Mouse (Mus musculus) forebrain, embryonic 12.5 days (tissue): ENCODE data around the gene Zc3h7b. TPM values are rescaled to one million over a fixed set of nuclear protein-coding genes. Genes with fewer than 3 reads are reported as not detected.
A peak's percentile ranks its signal among the peaks of the same experiment; 100 is the strongest.
"Not testable (repeated sequence)": the region's sequence is repeated elsewhere in the genome, so short reads cannot be mapped to it uniquely, and the experiment has no call there.

Source experiments
- ATAC-seq: fragments of 200-750 bp; cut with Nextera tagmentation; 2 replicates; pipeline ENCODE4 v1.8.0; 2017; ENCODE audit warnings: moderate TSS enrichment; ENCODE audit not compliant: low FRiP score
- H3K27ac ChIP-seq: fragments of 300-500 bp; sonication (generic); 2 replicates; pipeline ENCODE4 v1.5.1; 2016; ENCODE audit warnings: mild to moderate bottlenecking
- H3K27me3 ChIP-seq: fragments of 300-500 bp; sonication (generic); 2 replicates; pipeline ENCODE4 v1.6.1; 2016; ENCODE audit warnings: mild to moderate bottlenecking
- H3K36me3 ChIP-seq: fragments of 300-500 bp; sonication (generic); replicated peaks from 2 replicates; pipeline ENCODE4 v1.6.1; 2016; ENCODE audit warnings: mild to moderate bottlenecking
- H3K4me1 ChIP-seq: fragments of 300-500 bp; sonication (generic); 2 replicates; pipeline ENCODE4 v1.6.1; 2016
- H3K4me2 ChIP-seq: fragments of 300-500 bp; sonication (generic); 2 replicates; pipeline ENCODE4 v1.6.1; 2016; ENCODE audit warnings: mild to moderate bottlenecking, moderate library complexity
- H3K4me3 ChIP-seq: fragments of 300-500 bp; sonication (generic); replicated peaks from 2 replicates; pipeline ENCODE4 v1.5.1; 2016; ENCODE audit warnings: mild to moderate bottlenecking
- H3K9ac ChIP-seq: fragments of 300-500 bp; sonication (generic); 2 replicates; pipeline ENCODE4 v1.6.1; 2016; ENCODE audit warnings: mild to moderate bottlenecking
- H3K9me3 ChIP-seq: fragments of 300-500 bp; sonication (generic); 2 replicates; pipeline ENCODE4 v1.6.1; 2016
- WGBS: fragments of 180-500 bp; shearing (Covaris S2); methylation state at CpG from one replicate; pipeline ENCODE4 v1.1.7; 2016; 5-methylcytosine and 5-hydroxymethylcytosine counted together
- polyA plus RNA-seq: library from polyadenylated mRNA; unstranded; fragments of >200 nt; fragmentation: Nextera tagmentation; extraction: Ambion mirVana; gene quantifications from 2 replicates; pipeline ENCODE4 v1.2.1, GENCODE M21; 2016

Gene Zc3h7b
- 45.8 and 51.3 TPM in 2 replicates for polyA plus RNA-seq

DNA sequence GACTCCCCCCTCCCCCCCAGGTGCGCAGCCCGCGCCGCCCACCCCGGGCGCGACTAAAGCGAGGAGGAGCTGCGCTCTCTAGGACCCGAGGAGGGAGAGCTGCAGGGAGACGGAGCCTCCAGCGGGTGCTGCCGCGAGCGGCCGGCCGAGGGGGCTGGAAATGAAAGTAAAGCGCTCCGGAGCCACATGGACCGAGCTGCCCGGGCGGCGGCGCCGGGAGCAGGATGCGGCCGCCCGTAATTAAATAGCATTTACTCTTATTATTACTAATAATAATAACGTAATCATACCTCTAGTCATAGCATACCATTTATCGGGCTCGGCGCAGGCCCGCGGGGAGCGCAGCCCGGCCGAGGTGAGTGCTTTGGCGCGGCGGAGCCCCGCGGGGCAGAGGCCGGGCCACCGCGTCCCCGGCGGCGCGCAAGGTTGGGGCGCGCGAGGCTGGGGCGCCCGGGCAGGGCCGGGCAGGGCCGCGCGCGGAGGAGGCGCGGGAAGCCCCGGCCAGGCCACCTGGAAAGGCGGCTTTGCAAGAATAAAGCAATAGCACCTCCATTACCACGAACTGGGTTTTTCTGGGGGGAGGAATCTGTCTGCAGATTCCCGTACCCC, at the start of gene Zc3h7b, which contains the start of gene Rangap1:
Gene Zc3h7b, plus strand, starts transcription at position 66 of the 609 bp plus-strand sequence.
Gene Rangap1, minus strand, starts transcription at position 539 of the 609 bp plus-strand sequence.
- no peaks in the 10 kb centered on the region for H3K36me3 ChIP-seq
- peak within 1 kb of the TSS; percentile 95 for H3K9ac ChIP-seq
- H3K4me1 ChIP-seq = peaks cover 22% of the 10 kb centered on the region
- no peaks in the 10 kb centered on the region for H3K9me3 ChIP-seq
- peak within 1 kb of the TSS; percentile 92 for H3K27ac ChIP-seq
- under 1% methylated on average over 58 of the region's 65 CpGs for whole genome bisulfite sequencing
- peak; percentile 81 for ATAC-seq
- peak within 1 kb of the TSS; percentile 79 for H3K4me2 ChIP-seq
- H3K27me3 ChIP-seq = no peaks in the 10 kb centered on the region
- H3K4me3 ChIP-seq = peak within 1 kb of the TSS; percentile 77

DNA sequence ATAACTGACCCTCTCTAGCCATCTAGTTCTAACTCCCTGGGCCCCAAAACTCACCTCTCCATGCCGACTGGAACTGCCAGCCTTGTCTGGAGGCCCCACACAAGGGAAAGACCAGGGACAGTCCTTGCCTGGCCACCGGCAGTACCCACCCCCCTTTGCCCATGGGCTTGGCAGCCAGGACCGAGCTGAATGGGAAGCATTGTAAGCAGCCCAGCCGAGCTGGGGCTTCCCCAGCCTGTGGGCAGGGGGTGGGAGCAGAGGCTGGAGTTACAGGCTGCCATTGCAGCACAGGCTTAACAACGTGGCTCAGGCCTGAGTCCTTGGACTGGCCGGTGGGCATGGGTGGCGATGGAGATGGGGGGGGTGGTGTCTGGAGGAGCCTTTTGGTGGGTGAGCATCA, 47.7 kb upstream of the Zc3h7b start, which contains the start of gene Chadl:
Gene Chadl, minus strand, starts transcription at position 113 of the 400 bp plus-strand sequence.
- no peak within 1 kb of the TSS for H3K27ac ChIP-seq
- no peak within 1 kb of the TSS for H3K4me2 ChIP-seq
- no peak for ATAC-seq
- 55% methylated on average over 7 of the region's 7 CpGs for WGBS
- H3K4me3 ChIP-seq = no peak within 1 kb of the TSS
- no peak within 1 kb of the TSS for H3K9ac ChIP-seq
- peaks cover 2% of the 10 kb centered on the region; the same call in 1 of the 2 replicates for H3K36me3 ChIP-seq
- H3K9me3 ChIP-seq = no peaks in the 10 kb centered on the region
- peaks cover 49% of the 10 kb centered on the region for H3K27me3 ChIP-seq
- H3K4me1 ChIP-seq = peaks cover 21% of the 10 kb centered on the region

DNA sequence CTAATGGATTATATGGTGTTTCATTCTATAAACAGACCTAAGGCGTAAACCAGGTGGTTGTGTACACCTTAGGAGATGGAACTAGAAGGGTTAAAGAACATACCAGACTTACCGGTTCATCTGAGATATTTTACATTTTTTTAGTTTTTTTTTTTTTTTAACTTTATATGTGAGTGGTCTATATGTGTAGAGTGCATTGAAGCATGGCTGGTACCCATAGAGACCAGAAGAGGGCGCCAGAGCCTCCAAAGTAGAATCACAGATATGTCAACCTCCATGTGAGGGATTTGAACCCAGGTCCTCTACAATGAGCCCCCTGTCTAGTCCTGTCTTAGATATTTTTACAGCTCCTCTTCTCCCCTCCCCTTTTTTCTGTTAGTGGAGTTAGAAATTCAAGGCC, 47.0 kb upstream of the Zc3h7b start:
- H3K27ac ChIP-seq = no peak overlapping the region
- WGBS = 48% methylated on average over 3 of the region's 3 CpGs
- H3K9ac ChIP-seq = no peak overlapping the region
- no peaks in the 10 kb centered on the region for H3K9me3 ChIP-seq
- peaks cover 7% of the 10 kb centered on the region for H3K36me3 ChIP-seq
- H3K4me1 ChIP-seq = peaks cover 18% of the 10 kb centered on the region
- no peak overlapping the region for H3K4me2 ChIP-seq
- H3K4me3 ChIP-seq = no peak overlapping the region
- H3K27me3 ChIP-seq = peaks cover 42% of the 10 kb centered on the region
- ATAC-seq = no peak

- Histone ChIP-seq H3K27me3 (peaks cover 35% of the 10 kb centered on the region), H3K36me3 (peaks cover 14% of the 10 kb centered on the region), H3K4me3 (no peak overlapping the region), H3K4me1 (peaks cover 14% of the 10 kb centered on the region), H3K9me3 (no peaks in the 10 kb centered on the region), H3K9ac (no peak overlapping the region), H3K4me2 (no peak overlapping the region), H3K27ac (no peak overlapping the region)
- WGBS = 81% methylated on average over 2 of the region's 2 CpGs
- no peak for ATAC-seq
Observed at GRCm38 (mm10) chr15:81698532-81698931, 46.3 kb upstream of the Zc3h7b start.

- H3K36me3 ChIP-seq = peaks cover 30% of the 10 kb centered on the region
- H3K27ac ChIP-seq = no peak overlapping the region
- WGBS = 74% methylated on average over 2 of the region's 2 CpGs
Observed at GRCm38 (mm10) chr15:81700161-81700560, 44.7 kb upstream of the Zc3h7b start.

GRCm38 (mm10) chr15:81700601-81701000, 44.3 kb upstream of the Zc3h7b start:
- Histone ChIP-seq H3K9ac (no peak overlapping the region), H3K4me1 (no peaks in the 10 kb centered on the region), H3K4me2 (no peak overlapping the region), H3K27me3 (peaks cover 15% of the 10 kb centered on the region), H3K27ac (no peak overlapping the region), H3K4me3 (no peak overlapping the region), H3K36me3 (peaks cover 35% of the 10 kb centered on the region), H3K9me3 (no peaks in the 10 kb centered on the region)
- ATAC-seq = no peak
- 87% methylated on average over 8 of the region's 8 CpGs for WGBS

More at GRCm38 (mm10) chr15:81700161-81700560, 44.7 kb upstream of the Zc3h7b start:
- H3K9me3 ChIP-seq = no peaks in the 10 kb centered on the region
- no peak for ATAC-seq
- no peaks in the 10 kb centered on the region for H3K4me1 ChIP-seq
- peaks cover 19% of the 10 kb centered on the region for H3K27me3 ChIP-seq
- H3K9ac ChIP-seq = no peak overlapping the region
- no peak overlapping the region for H3K4me2 ChIP-seq
- no peak overlapping the region for H3K4me3 ChIP-seq

DNA sequence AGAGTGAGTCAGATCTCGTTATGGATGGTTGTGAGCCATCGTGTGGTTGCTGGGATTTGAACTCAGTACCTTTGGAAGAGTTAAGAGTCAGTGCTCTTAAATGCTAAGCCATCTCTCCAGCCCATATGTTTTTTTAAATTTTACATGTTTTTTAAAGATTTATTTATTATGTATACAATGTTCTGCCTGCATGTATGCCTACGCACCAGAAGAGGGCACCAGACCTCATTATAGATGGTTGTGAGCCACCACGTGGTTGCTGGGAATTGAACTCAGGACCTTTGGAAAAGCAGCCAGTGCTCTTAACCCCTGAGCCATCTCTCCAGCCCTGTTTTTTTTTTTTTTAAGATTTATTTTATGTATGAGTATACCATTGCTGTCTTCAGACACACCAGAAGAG, 43.5 kb upstream of the Zc3h7b start:
- H3K9ac ChIP-seq, H3K27ac ChIP-seq, H3K9me3 ChIP-seq, ATAC-seq, H3K4me3 ChIP-seq, H3K4me1 ChIP-seq, H3K4me2 ChIP-seq, H3K27me3 ChIP-seq: not testable (repeated sequence)
- WGBS = 77% methylated on average over 4 of the region's 4 CpGs
- H3K36me3 ChIP-seq = peaks cover 42% of the 10 kb centered on the region

- Histone ChIP-seq H3K4me2 (no peak overlapping the region), H3K4me3 (no peak overlapping the region), H3K36me3 (peaks cover 51% of the 10 kb centered on the region), H3K4me1 (no peaks in the 10 kb centered on the region), H3K9ac (no peak overlapping the region), H3K9me3 (no peaks in the 10 kb centered on the region), H3K27me3 (no peaks in the 10 kb centered on the region), H3K27ac (0 out of 2 replicates have a peak overlapping the region, but pooled peaks have one; percentile 21)
- WGBS = 88% methylated on average over 13 of the region's 13 CpGs
- no peak for ATAC-seq
Observed at GRCm38 (mm10) chr15:81702306-81703093, 42.4 kb upstream of the Zc3h7b start.

DNA sequence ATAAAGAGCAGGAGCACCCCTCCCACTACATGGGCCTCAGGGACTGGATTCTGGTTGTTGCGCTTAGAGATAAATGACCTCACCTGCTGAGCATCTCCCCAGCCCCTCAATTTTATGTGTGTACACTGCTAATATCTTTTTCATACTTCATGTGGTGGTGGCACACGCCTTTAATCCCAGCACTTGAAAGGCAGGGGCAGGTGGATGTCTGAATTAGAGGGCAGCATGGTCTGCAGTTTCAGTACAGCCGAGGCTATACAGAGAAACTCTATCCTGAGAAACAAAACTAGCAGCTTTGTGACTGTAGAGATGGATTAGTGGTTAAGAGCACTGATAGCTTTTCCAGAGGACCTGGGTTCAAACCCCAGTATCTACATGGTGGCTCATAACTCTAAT, 41.8 kb upstream of the Zc3h7b start:
- 91% methylated on average over 3 of the region's 3 CpGs for WGBS
- Histone ChIP-seq H3K4me2 (no peak overlapping the region), H3K9me3 (no peaks in the 10 kb centered on the region), H3K9ac (no peak overlapping the region), H3K27me3 (no peaks in the 10 kb centered on the region), H3K4me3 (no peak overlapping the region), H3K27ac (0 out of 2 replicates have a peak overlapping the region, but pooled peaks have one; percentile 21), H3K4me1 (no peaks in the 10 kb centered on the region), H3K36me3 (peaks cover 57% of the 10 kb centered on the region)
- ATAC-seq = no peak

- Histone ChIP-seq H3K4me3 (no peak overlapping the region), H3K4me1 (no peaks in the 10 kb centered on the region), H3K27me3 (no peaks in the 10 kb centered on the region), H3K27ac (no peak overlapping the region), H3K9ac (no peak overlapping the region), H3K4me2 (no peak overlapping the region), H3K9me3 (no peaks in the 10 kb centered on the region), H3K36me3 (peaks cover 94% of the 10 kb centered on the region)
- ATAC-seq = no peak
- WGBS = 90% methylated on average over 11 of the region's 11 CpGs
Observed at GRCm38 (mm10) chr15:81708991-81709390, 35.9 kb upstream of the Zc3h7b start.

- Histone ChIP-seq H3K9me3 (no peaks in the 10 kb centered on the region), H3K4me2 (no peak overlapping the region), H3K36me3 (peaks cover 89% of the 10 kb centered on the region), H3K27me3 (no peaks in the 10 kb centered on the region), H3K4me1 (no peaks in the 10 kb centered on the region), H3K4me3 (no peak overlapping the region), H3K9ac (no peak overlapping the region), H3K27ac (no peak overlapping the region)
- ATAC-seq = no peak
- WGBS = 97% methylated on average over 1 of the region's 1 CpGs
Observed at GRCm38 (mm10) chr15:81709686-81710085, 35.2 kb upstream of the Zc3h7b start.

DNA sequence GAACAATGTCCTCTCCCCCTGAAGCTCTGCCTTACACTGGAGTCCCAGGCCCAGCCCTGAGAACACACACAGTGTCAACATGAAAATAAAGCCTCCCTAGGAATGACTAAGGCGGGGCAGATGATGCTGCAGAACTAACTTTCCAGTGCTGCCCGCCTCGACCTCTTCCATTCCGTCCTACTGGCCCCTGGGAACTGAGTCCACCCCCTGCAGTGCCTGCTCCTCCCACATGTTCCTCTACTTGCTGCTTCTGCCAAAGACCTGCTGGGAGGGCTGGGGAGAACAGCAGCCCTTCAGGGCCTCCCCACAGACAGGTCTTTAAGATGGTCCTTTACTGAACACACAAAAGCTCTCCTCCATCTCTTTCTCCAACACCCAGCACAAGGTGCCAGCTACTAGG, 34.1 kb upstream of the Zc3h7b start:
- Histone ChIP-seq H3K4me3 (no peak overlapping the region), H3K27me3 (no peaks in the 10 kb centered on the region), H3K4me1 (no peaks in the 10 kb centered on the region), H3K36me3 (peaks cover 89% of the 10 kb centered on the region), H3K27ac (no peak overlapping the region), H3K9me3 (no peaks in the 10 kb centered on the region), H3K4me2 (no peak overlapping the region), H3K9ac (no peak overlapping the region)
- whole genome bisulfite sequencing = 86% methylated on average over 4 of the region's 4 CpGs
- ATAC-seq = no peak
